Mouse (Mus musculus): ENCODE measurements around the gene Plekhg2.

Gene Plekhg2

DNA sequence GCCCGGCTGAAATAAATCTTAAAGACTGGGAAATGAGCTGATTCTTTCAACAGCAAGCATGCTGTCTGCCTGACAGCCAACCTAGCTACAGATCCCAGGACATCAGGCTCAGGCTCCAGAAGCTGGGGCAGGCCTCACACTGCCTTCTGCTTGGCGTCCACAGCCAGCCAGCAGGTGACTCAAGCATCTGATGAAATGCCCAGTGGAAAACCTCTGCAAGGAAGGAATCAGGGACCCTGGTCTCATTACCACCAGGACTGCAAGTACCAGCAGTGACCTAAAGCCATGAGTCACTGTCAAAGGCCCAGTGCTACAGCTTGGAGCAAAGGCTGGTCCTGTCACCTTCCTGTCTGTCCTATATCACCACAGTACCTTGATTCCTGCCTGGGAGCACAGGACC, 36.9 kb downstream of the Plekhg2 start:
- DNase-seq (ENCODE audit: low read depth, low spot score), result peak; percentile 32

DNA sequence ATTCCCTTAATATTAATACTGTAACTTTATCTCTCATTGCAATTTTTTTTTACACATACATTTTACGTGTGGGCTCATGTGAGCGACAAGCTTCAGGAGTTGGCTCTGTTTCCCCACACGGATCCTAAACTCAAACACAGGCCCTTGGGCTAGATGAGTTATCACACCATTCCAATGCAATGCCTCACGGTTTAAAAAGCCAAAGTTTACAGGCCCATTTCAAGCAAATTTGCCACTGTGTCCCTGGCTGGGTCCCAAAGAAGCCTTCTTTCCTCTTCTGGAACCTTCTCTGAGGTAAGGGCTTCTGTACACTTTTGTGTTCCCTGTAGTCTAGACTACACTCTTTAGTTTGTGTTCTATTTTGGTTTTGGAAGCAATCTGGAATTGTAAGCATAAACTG, 37.9 kb downstream of the Plekhg2 start:
- peak; percentile 82 for DNase-seq (ENCODE audit: low read depth, low spot score)

DNA sequence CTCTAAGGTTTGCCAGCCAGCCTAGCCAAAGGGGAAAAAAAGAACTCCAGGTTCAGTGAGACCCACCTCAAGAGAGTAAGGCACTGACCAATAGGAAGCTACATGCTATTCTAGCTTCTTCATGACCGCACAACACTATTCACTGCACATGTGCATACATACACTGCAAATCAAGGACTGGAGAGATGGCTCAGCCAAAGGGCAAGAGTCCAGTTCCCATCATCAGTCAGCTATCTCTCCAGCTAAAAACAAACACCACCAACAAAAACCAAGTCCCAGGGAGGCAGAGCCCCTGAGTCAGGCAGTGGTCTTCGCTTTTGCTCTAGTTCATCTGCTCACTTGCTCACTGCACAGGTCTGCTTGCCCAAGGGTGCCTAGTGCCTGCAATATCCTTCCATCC, 44.1 kb downstream of the Plekhg2 start:
- no peak for DNase-seq (ENCODE audit: low read depth, low spot score)

DNA sequence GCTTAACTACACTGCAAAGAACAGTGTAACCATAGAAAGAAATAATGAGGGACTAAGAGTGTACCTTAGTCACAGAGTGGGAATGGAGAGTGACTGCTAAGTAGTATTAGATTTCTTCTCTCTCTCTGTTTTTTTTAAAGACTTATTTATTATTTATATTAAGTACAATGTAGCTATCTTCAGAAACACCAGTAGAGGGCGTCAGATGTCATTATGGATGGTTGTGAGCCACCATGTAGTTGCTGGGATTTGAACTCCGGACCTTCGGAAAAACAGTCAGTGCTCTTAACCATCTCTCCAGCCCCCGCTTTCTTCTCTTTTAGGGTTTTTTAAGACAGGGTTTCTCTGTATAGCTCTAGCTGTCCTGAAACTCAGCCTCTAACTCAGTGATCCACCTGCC, 45.9 kb downstream of the Plekhg2 start:
- no peak for DNase-seq (ENCODE audit: low read depth, low spot score)

DNA sequence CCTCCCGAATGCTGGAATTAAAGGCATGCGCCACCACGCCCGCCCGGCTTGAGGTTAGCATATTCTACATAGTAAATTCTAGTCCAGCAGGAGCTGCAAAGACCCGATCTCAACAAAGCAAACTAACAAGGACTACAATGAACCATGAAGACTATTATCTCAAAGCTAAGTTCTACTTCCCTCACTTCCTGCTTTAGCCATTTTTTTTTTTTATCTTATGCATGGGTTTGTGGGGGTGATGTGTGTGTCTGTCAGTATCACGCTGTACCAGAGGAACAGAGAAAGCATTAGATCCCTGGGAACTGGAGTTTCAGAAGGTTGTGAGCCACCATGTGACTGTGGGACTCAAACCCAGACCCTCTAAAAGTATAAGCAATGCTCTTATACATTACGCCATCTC, 47.1 kb downstream of the Plekhg2 start:
- no peak for DNase-seq (ENCODE audit: low read depth, low spot score)

DNA sequence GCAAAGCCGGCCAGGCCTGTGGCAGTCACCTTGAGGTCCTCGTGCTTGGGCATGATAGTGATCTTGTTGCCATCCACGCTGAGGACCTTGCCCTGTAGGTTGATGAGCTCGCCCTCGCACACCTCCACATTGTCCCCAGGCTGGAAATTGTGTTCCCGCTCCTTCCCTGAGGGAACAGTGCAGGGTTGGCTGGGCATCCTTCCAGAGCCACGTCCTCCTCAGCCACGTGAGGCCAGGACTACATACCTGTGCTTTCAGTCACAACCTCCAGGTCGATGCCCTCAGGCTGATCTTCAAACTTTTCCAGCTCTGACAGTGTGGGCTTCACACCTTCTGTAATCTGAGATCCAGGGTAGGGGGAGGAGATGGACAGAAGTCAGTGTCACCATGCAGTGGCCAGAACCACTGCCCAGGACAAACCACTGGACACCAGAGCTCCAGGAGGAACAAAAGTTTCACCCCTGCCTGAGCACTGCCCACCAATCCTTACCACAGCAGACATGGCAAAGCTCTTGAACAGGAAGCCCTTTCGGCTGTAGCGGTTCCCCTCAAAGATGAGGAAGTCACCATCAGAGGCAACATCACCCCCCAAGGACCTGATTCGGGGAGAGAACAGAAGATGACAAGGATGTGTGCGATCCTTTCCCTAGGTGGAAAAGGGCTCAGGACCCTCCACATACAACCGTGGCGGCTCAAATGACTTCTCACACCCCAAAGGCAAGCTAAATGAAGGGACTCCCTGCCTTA, 50.3 kb downstream of the Plekhg2 start:
- no peak for DNase-seq (ENCODE audit: low read depth, low spot score)

DNA sequence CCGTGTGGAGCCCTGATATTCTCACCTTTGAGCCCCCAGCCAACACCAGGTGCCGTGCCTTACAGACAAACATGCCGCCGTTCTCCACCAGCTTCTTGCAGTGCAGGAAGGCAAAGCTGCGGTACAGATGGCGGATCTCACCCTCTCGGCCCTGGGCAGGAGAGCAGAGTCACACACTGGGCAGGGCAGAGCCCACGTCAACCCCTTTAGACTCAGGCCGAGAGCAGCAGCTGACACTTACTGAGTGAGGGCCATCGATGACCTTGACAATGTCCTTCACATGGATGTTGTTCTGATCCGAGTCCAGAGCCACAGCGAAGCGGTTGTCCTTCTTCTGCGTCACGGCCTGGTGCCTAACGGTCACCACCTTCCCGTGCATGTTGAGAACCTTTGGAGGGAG, 53.7 kb downstream of the Plekhg2 start:
- DNase-seq (ENCODE audit: low read depth, low spot score), result no peak

DNA sequence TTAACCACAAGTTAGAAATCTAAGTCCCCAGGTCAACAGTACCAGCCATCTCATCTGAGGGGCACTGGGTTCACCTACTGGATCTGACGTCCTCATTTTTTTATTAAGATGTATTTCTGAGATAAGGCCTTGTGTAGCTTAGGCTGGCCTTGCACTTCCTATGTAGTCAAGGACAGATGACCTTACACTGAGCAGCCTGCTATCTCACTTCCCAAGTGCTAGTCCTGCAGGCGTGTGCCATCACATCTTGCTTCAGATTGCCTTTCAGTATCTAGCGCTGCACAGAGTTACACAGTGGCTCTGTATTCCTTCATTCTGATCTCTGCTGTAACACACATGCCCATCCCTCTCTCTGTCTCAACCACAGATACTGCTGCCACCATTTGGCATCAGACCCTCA, 54.4 kb downstream of the Plekhg2 start:
- no peak for DNase-seq (ENCODE audit: low read depth, low spot score)

DNA sequence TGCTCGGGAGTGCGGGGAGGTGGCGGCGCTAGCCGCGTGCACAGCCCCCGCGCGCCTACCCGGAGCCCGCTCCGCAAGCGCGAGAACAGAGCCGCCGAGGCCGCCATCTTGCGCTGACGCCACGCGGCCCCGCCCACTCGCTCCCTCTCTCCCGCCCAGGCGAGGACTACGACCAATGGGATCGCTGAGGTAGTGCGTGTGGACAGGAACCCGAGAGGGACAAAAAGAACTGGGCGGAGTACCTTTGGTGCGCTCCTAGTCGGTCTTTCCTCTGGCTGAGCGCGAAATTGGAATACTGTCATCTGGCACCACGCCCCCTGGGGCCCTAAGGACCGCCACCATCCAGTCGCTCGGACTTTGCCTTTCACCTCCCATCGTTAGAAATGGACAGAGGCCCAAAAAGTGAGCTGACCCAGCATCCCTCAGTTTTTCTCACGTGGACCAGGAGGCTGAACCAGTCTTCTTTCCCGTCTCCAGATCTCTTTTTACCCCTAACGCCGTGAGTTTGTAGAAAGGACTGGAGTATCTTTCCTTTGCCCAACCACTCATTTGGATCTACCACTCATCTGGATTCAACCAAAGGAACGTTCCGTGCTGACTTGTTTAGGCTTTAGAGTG, 60.4 kb downstream of the Plekhg2 start, which contains the start of gene Timm50:
Gene Timm50 (minus strand): TSS at position 147 of the 618 bp plus-strand sequence.
- DNase-seq (ENCODE audit: low read depth, low spot score), result peak; percentile 96

DNA sequence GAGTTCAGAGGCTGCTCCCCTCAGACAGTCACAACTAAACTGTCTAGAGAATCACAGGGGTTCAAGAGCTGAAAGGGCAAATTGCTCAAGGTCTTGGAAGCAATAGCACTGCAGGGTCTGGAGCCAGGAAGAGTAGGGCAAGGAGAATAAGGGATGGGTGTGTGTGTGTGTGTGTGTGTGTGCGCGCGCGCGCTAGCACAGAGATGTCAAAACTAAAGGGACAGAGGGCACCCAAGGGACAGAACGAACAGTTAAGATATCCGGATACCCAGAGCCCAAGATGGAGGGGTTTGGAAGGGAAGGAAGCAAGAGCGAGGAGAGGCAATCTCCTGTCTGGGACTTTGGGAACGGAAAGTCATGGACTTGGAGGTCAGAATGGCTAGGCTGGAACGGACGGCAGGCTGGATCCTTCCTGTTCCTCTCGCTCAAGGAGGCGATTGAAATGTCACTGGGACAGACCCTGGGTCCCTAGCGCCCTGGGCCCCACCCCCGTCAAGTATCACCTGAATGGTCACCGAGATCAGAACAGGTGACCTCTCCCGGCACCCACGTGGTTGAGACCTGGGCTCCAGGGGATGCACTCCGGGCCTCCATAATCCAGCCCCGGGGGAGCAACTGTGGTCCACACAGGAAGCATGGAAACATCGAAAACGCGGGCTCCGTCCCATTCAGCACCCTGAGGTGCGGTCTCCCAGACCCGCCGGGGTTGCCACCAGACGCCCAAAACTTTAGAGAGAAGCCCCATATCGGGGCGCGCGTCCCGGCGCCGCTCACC, 61.1 kb downstream of the Plekhg2 start:
- DNase-seq (ENCODE audit: low read depth, low spot score), result peak; percentile 11

DNA sequence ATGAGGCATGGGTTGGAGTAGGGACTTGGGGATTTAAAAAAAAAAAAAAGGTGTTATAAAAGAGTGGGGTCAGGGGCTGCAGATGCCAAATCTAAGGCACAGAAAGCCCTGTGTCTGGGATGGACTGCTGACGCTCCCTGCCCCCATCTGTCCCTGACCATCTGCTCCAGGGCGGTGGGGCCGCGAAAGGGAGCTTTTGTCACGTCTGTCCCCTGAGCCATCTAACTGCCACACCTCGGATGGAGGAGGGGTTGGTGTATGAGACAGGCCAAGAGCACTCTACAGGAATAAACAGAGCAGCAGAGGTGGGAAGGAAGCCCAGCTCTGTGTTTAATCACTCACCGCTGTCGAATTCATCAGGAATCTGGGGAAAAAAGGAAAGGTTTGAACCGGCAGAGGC, 62.7 kb downstream of the Plekhg2 start:
- DNase-seq (ENCODE audit: low read depth, low spot score), result no peak
